In the genomic region with DNA sequence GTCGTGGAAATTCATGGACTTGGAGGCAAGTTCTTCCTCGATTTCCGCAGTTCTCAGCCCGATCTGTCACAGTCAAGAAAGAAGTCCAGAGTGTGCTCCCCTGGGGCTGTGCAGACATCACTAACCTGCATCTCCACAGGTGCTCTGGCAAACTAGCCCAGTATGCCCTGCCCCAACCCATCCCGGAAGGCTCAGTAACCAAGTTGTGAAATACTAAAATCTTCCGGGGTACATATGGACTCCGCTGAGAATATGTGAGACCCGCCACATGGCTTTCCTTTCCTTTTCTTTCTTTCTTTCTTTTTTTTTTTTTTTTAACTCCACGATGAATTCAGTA, we compare ENCODE assay signal across 8 mouse cellular contexts. TPM values are rescaled to one million over a fixed set of nuclear protein-coding genes. Genes with fewer than 3 reads are reported as not detected.
DNase-seq lines count a peak whose midpoint lies in the region; ATAC-seq and TF ChIP-seq lines count a peak whose summit lies in the region.

No protein-coding gene starts in this region.

- TF ChIP-seq CTCF in Patski (IDR thresholded peaks at IDR 0.05), result no peak

- H3K9ac ChIP-seq in heart, embryonic 13.5 days, result peak overlapping the region; percentile 94
- H3K9ac ChIP-seq in hindbrain, embryonic 12.5 days, result peak overlapping the region; percentile 78

- no peaks in the 10 kb centered on the region for H3K9me3 ChIP-seq in heart, embryonic 13.5 days
- no peaks in the 10 kb centered on the region for H3K9me3 ChIP-seq in hindbrain, embryonic 12.5 days (replicated peaks)
- H3K9me3 ChIP-seq in midbrain, embryonic 10.5 days (replicated peaks), result no peaks in the 10 kb centered on the region

- in situ Hi-C loops in Patski (cut with MboI; ENCODE audit: low pct_unique_long_range_greater_than_20kb), result no loop called here

- POLR2A ChIA-PET in Patski (lab: Charles Lee), result interaction anchor here (0.6 to 1.0 kb wide), 3 partner anchors 43 to 121 kb away, joined by 3 to 6 read pairs (median 3); partner anchors contain the start of gene Tmem165

- H3K4me2 ChIP-seq in heart, embryonic 13.5 days, result peak overlapping the region; percentile 83
- H3K4me2 ChIP-seq in hindbrain, embryonic 12.5 days (replicated peaks), result peak overlapping the region; percentile 75

- whole genome bisulfite sequencing in heart, embryonic 13.5 days, result 11% methylated on average over 9 of the region's 9 CpGs
- WGBS in hindbrain, embryonic 12.5 days, result 8% methylated on average over 9 of the region's 9 CpGs
- 12% methylated on average over 9 of the region's 9 CpGs for WGBS in midbrain, embryonic 10.5 days

- peaks cover 26% of the 10 kb centered on the region for H3K4me1 ChIP-seq in heart, embryonic 13.5 days
- H3K4me1 ChIP-seq in hindbrain, embryonic 12.5 days, result peaks cover 12% of the 10 kb centered on the region
- peaks cover 33% of the 10 kb centered on the region for H3K4me1 ChIP-seq in midbrain, embryonic 10.5 days

- H3K36me3 ChIP-seq in heart, embryonic 13.5 days, result no peaks in the 10 kb centered on the region
- H3K36me3 ChIP-seq in hindbrain, embryonic 12.5 days, result no peaks in the 10 kb centered on the region
- no peaks in the 10 kb centered on the region for H3K36me3 ChIP-seq in midbrain, embryonic 10.5 days

- no peaks in the 10 kb centered on the region for H3K27me3 ChIP-seq in heart, embryonic 13.5 days (replicated peaks)
- no peaks in the 10 kb centered on the region for H3K27me3 ChIP-seq in Patski
- H3K27me3 ChIP-seq in hindbrain, embryonic 12.5 days, result peaks cover 8% of the 10 kb centered on the region; the same call in 1 of the 2 replicates
- peaks cover 25% of the 10 kb centered on the region for H3K27me3 ChIP-seq in midbrain, embryonic 10.5 days (ENCODE audit: low read depth, poor library complexity, severe bottlenecking)

- ATAC-seq in heart, embryonic 13.5 days (ENCODE audit: extremely low read depth, insufficient number of reproducible peaks, low FRiP score, low TSS enrichment), result no peak; the same call in 1 of the 2 replicates
- peak; percentile 33 for ATAC-seq in Patski
- ATAC-seq in hindbrain, embryonic 12.5 days (ENCODE audit: low FRiP score), result peak; percentile 69

- peak overlapping the region; percentile 99 for H3K27ac ChIP-seq in heart, embryonic 13.5 days (replicated peaks)
- H3K27ac ChIP-seq in hindbrain, embryonic 12.5 days, result peak overlapping the region; percentile 95
- peak overlapping the region; percentile 96 for H3K27ac ChIP-seq in midbrain, embryonic 10.5 days (replicated peaks)

- no peak for DNase-seq in heart, postnatal 4 days
- no peak for DNase-seq in Patski (ENCODE audit: low read depth, low spot score)
- no peak for DNase-seq in midbrain, embryonic 10.5 days (ENCODE audit: low spot score)
- no peak for DNase-seq in spleen, adult 12 weeks (ENCODE audit: low spot score)
- DNase-seq in thymus, postnatal 36 days, result no peak
- DNase-seq in ovary, postnatal 14 days (ENCODE audit: low spot score), result no peak

- peak overlapping the region; percentile 80 for H3K4me3 ChIP-seq in heart, embryonic 13.5 days
- peak overlapping the region; percentile 68 for H3K4me3 ChIP-seq in hindbrain, embryonic 12.5 days
- peak overlapping the region; percentile 77 for H3K4me3 ChIP-seq in midbrain, embryonic 10.5 days

- CTCF ChIA-PET in Patski (lab: Charles Lee), result interaction anchor here (1.0 kb wide), 1 partner anchor 11 kb away, joined by 3 read pairs; no protein-coding TSS in a partner anchor

RNA-seq across cellular contexts. Expression of gene Srd5a3, which starts 0.6 kb away (rescaled TPM):
- 25.9 and 27.7 TPM in 2 replicates for polyA plus RNA-seq in heart, embryonic 13.5 days (2015; fragmentation: Nextera tagmentation; extraction: Ambion mirVana)
- 10 to 100 TPM; 20.8 to 23.7 TPM for total RNA-seq in heart, postnatal 4 days (2021)
- 32.1 TPM for polyA plus RNA-seq in Patski (2021)
- 18.9 and 20.1 TPM in 2 replicates for polyA plus RNA-seq in hindbrain, embryonic 12.5 days (2016; fragmentation: Nextera tagmentation; extraction: Ambion mirVana)
- polyA plus RNA-seq in midbrain, embryonic 10.5 days (2016; fragmentation: Nextera tagmentation; extraction: Ambion mirVana), result 23.6 and 23.9 TPM in 2 replicates

RNA-seq across cellular contexts. Expression of gene Tmem165, which starts 43.0 kb away (rescaled TPM):
- 68.8 and 72.7 TPM in 2 replicates for polyA plus RNA-seq in heart, embryonic 13.5 days (2015; fragmentation: Nextera tagmentation; extraction: Ambion mirVana)
- total RNA-seq in heart, postnatal 4 days (2021), result 10 to 100 TPM; 49.4 to 50.4 TPM
- polyA plus RNA-seq in Patski (2021), result 129 TPM
- polyA plus RNA-seq in hindbrain, embryonic 12.5 days (2016; fragmentation: Nextera tagmentation; extraction: Ambion mirVana), result 106 TPM in 2 replicates
- polyA plus RNA-seq in midbrain, embryonic 10.5 days (2016; fragmentation: Nextera tagmentation; extraction: Ambion mirVana), result 75.4 and 81.0 TPM in 2 replicates
